Mouse (Mus musculus) embryonic fibroblast, embryonic 13.5 days (primary cell): ENCODE data around the gene Hbb-bs.

Experiments
- CTCF ChIP-seq: IDR thresholded peaks from 2 replicates; pipeline ENCODE4 v1.5.1; 2011; ENCODE audit warnings: mild to moderate bottlenecking, control low read depth, low read length, moderate library complexity, borderline replicate concordance; ENCODE audit not compliant: insufficient read depth
- POLR2A ChIP-seq: IDR thresholded peaks from 2 replicates; pipeline ENCODE4 v1.6.1; 2011; ENCODE audit warnings: low read depth, mild to moderate bottlenecking, control low read depth, low read length, moderate library complexity

DNA sequence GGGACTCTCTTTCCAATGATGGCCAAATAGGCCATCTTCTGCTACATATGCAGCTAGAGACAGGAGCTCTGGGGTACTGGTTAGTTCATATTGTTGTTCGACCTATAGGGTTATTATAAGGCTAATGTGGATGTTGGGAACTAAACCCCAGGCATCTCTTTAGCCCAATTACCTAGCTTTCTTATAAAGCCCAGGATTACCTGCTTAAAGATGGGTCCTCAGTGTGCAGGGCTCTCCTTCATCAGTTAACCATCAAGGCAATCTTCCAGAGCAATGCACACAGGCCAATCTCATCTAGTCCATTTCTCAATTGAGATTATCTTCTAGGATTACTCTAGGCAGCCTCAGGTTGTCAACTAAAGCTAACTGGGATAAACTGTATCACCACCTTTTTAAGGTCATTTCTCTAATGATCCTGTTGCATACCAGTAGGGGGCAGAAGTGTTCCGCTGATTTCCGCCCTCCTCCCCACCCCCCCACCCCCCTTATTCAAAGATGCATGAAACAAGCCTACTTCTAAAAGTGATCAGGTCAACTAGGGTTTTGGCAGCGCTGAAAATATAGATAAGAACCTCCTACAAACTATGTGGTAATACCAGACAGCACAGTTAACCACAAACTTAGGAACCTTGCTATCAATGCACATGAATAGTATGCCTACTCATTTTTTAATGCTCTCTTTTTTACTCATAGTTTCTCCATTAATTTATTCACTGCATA is 35.1 kb downstream of the Hbb-bs start:
- TF ChIP-seq CTCF (no peak), POLR2A (no peak)
